Mouse (Mus musculus): ENCODE results near the gene 3110082I17Rik. TPM values are rescaled to one million over a fixed set of nuclear protein-coding genes. Genes with fewer than 3 reads are reported as not detected.

The 3110082I17Rik gene
- polyA plus RNA-seq, 1 experiment: 7.1 TPM

GRCm38 (mm10) chr5:139416942-139417341 is 43.4 kb downstream of the 3110082I17Rik start:
- DNase-seq: no peak
- no peak for TF ChIP-seq CTCF (IDR thresholded peaks at IDR 0.05; ENCODE audit: borderline replicate concordance, insufficient read depth, low read depth, low read length)
- TF ChIP-seq POLR2A (IDR thresholded peaks at IDR 0.05; ENCODE audit: borderline replicate concordance, insufficient read depth, low read length): no peak
- Histone ChIP-seq H3K27ac (ENCODE audit: insufficient read depth, low read length) (no peak overlapping the region), H3K27me3 (ENCODE audit: control insufficient read depth, insufficient read depth, low read length) (no peaks in the 10 kb centered on the region), H3K4me1 (ENCODE audit: control insufficient read depth, insufficient read depth, low read length) (peaks cover 17% of the 10 kb centered on the region), H3K4me3 (replicated peaks; ENCODE audit: insufficient read depth, low read depth, low read length) (no peak overlapping the region)
- WGBS: 95% methylated on average over 4 of the region's 4 CpGs

GRCm38 (mm10) chr5:139415001-139415400 is 45.3 kb downstream of the 3110082I17Rik start:
- no peak for TF ChIP-seq CTCF (IDR thresholded peaks at IDR 0.05; ENCODE audit: borderline replicate concordance, insufficient read depth, low read depth, low read length)
- no peak for TF ChIP-seq POLR2A (IDR thresholded peaks at IDR 0.05; ENCODE audit: borderline replicate concordance, insufficient read depth, low read length)
- Histone ChIP-seq H3K27me3 (ENCODE audit: control insufficient read depth, insufficient read depth, low read length) (no peaks in the 10 kb centered on the region), H3K27ac (ENCODE audit: insufficient read depth, low read length) (no peak overlapping the region), H3K4me1 (ENCODE audit: control insufficient read depth, insufficient read depth, low read length) (peaks cover 33% of the 10 kb centered on the region), H3K4me3 (replicated peaks; ENCODE audit: insufficient read depth, low read depth, low read length) (no peak overlapping the region)
- WGBS: 83% methylated on average over 5 of the region's 5 CpGs
- no peak for DNase-seq

GRCm38 (mm10) chr5:139413545-139413944 is 46.8 kb downstream of the 3110082I17Rik start:
- DNase-seq: no peak
- H3K4me1 ChIP-seq (ENCODE audit: control insufficient read depth, insufficient read depth, low read length): peaks cover 38% of the 10 kb centered on the region
- H3K27ac ChIP-seq (ENCODE audit: insufficient read depth, low read length): no peak overlapping the region
- H3K4me3 ChIP-seq (replicated peaks; ENCODE audit: insufficient read depth, low read depth, low read length): no peak overlapping the region
- no peaks in the 10 kb centered on the region for H3K27me3 ChIP-seq (ENCODE audit: control insufficient read depth, insufficient read depth, low read length)
- TF ChIP-seq POLR2A (IDR thresholded peaks at IDR 0.05; ENCODE audit: borderline replicate concordance, insufficient read depth, low read length) (no peak), CTCF (IDR thresholded peaks at IDR 0.05; ENCODE audit: borderline replicate concordance, insufficient read depth, low read depth, low read length) (no peak)
- WGBS: 91% methylated on average over 4 of the region's 4 CpGs

GRCm38 (mm10) chr5:139411665-139412314 is 48.5 kb downstream of the 3110082I17Rik start:
- no peak overlapping the region for H3K4me3 ChIP-seq (replicated peaks; ENCODE audit: insufficient read depth, low read depth, low read length)
- WGBS: 61% methylated on average over 15 of the region's 15 CpGs

GRCm38 (mm10) chr5:139411117-139411516 is 49.2 kb downstream of the 3110082I17Rik start:
- peak; percentile 48 to 57 for DNase-seq
- H3K4me1 ChIP-seq (ENCODE audit: control insufficient read depth, insufficient read depth, low read length): peaks cover 46% of the 10 kb centered on the region
- no peak overlapping the region for H3K4me3 ChIP-seq (replicated peaks; ENCODE audit: insufficient read depth, low read depth, low read length)
- 22% methylated on average over 6 of the region's 6 CpGs for WGBS
- H3K27ac ChIP-seq (ENCODE audit: insufficient read depth, low read length): no peak overlapping the region
- no peak for TF ChIP-seq CTCF (IDR thresholded peaks at IDR 0.05; ENCODE audit: borderline replicate concordance, insufficient read depth, low read depth, low read length)
- TF ChIP-seq POLR2A (IDR thresholded peaks at IDR 0.05; ENCODE audit: borderline replicate concordance, insufficient read depth, low read length): no peak
- H3K27me3 ChIP-seq (ENCODE audit: control insufficient read depth, insufficient read depth, low read length): no peaks in the 10 kb centered on the region

More at GRCm38 (mm10) chr5:139411665-139412314, 48.5 kb downstream of the 3110082I17Rik start:
- no peak for TF ChIP-seq CTCF (IDR thresholded peaks at IDR 0.05; ENCODE audit: borderline replicate concordance, insufficient read depth, low read depth, low read length)
- no peak for TF ChIP-seq POLR2A (IDR thresholded peaks at IDR 0.05; ENCODE audit: borderline replicate concordance, insufficient read depth, low read length)
- H3K27me3 ChIP-seq (ENCODE audit: control insufficient read depth, insufficient read depth, low read length): no peaks in the 10 kb centered on the region
- no peak for DNase-seq
- peaks cover 46% of the 10 kb centered on the region for H3K4me1 ChIP-seq (ENCODE audit: control insufficient read depth, insufficient read depth, low read length)
- no peak overlapping the region for H3K27ac ChIP-seq (ENCODE audit: insufficient read depth, low read length)

GRCm38 (mm10) chr5:139410056-139410455 is 50.3 kb downstream of the 3110082I17Rik start:
- H3K4me1 ChIP-seq (ENCODE audit: control insufficient read depth, insufficient read depth, low read length): peaks cover 46% of the 10 kb centered on the region
- H3K27ac ChIP-seq (ENCODE audit: insufficient read depth, low read length): no peak overlapping the region
- 87% methylated on average over 4 of the region's 4 CpGs for WGBS
- TF ChIP-seq CTCF (IDR thresholded peaks at IDR 0.05; ENCODE audit: borderline replicate concordance, insufficient read depth, low read depth, low read length) (no peak), POLR2A (IDR thresholded peaks at IDR 0.05; ENCODE audit: borderline replicate concordance, insufficient read depth, low read length) (no peak)
- no peak overlapping the region for H3K4me3 ChIP-seq (replicated peaks; ENCODE audit: insufficient read depth, low read depth, low read length)
- H3K27me3 ChIP-seq (ENCODE audit: control insufficient read depth, insufficient read depth, low read length): no peaks in the 10 kb centered on the region
- no peak for DNase-seq

GRCm38 (mm10) chr5:139409412-139409811 is 50.9 kb downstream of the 3110082I17Rik start:
- H3K4me3 ChIP-seq (replicated peaks; ENCODE audit: insufficient read depth, low read depth, low read length): no peak overlapping the region
- H3K27ac ChIP-seq (ENCODE audit: insufficient read depth, low read length): no peak overlapping the region
- peaks cover 40% of the 10 kb centered on the region for H3K4me1 ChIP-seq (ENCODE audit: control insufficient read depth, insufficient read depth, low read length)
- TF ChIP-seq POLR2A (IDR thresholded peaks at IDR 0.05; ENCODE audit: borderline replicate concordance, insufficient read depth, low read length) (no peak), CTCF (IDR thresholded peaks at IDR 0.05; ENCODE audit: borderline replicate concordance, insufficient read depth, low read depth, low read length) (no peak)
- 70% methylated on average over 12 of the region's 12 CpGs for WGBS
- H3K27me3 ChIP-seq (ENCODE audit: control insufficient read depth, insufficient read depth, low read length): no peaks in the 10 kb centered on the region
- peak in 1 of 2 experiments; percentile 40 for DNase-seq

- Histone ChIP-seq H3K4me1 (ENCODE audit: control insufficient read depth, insufficient read depth, low read length) (peaks cover 37% of the 10 kb centered on the region), H3K27ac (ENCODE audit: insufficient read depth, low read length) (no peak overlapping the region), H3K27me3 (ENCODE audit: control insufficient read depth, insufficient read depth, low read length) (no peaks in the 10 kb centered on the region), H3K4me3 (replicated peaks; ENCODE audit: insufficient read depth, low read depth, low read length) (no peak overlapping the region)
- WGBS: 45% methylated on average over 7 of the region's 7 CpGs
- no peak for DNase-seq
- no peak for TF ChIP-seq CTCF (IDR thresholded peaks at IDR 0.05; ENCODE audit: borderline replicate concordance, insufficient read depth, low read depth, low read length)
Measured at GRCm38 (mm10) chr5:139408511-139408910, 51.8 kb downstream of the 3110082I17Rik start.
